Mouse (Mus musculus) stomach, embryonic 15.5 days (tissue): ENCODE results near the gene Copz1. TPM values are rescaled to one million over a fixed set of nuclear protein-coding genes. Genes with fewer than 3 reads are reported as not detected.
A peak's percentile ranks its signal among the peaks of the same experiment; 100 is the strongest.

Experiments
- ATAC-seq: fragments of 200-750 bp; cut with Nextera tagmentation; 2 replicates; pipeline ENCODE4 v1.8.0; 2017; ENCODE audit warnings: low read depth, moderate number of reproducible peaks, moderate TSS enrichment; ENCODE audit not compliant: insufficient read depth, low FRiP score
- H3K27ac ChIP-seq: fragments of 300-500 bp; sonication (generic); 2 replicates; pipeline ENCODE4 v1.5.1; 2015; ENCODE audit warnings: mild to moderate bottlenecking, inconsistent platforms
- H3K27me3 ChIP-seq: fragments of 300-500 bp; sonication (generic); replicated peaks from 2 replicates; pipeline ENCODE4 v1.6.1; 2015; ENCODE audit warnings: inconsistent platforms
- H3K36me3 ChIP-seq: fragments of 300-500 bp; sonication (generic); 2 replicates; pipeline ENCODE4 v1.6.1; 2015; ENCODE audit warnings: inconsistent platforms
- H3K4me1 ChIP-seq: fragments of 300-500 bp; sonication (generic); 2 replicates; pipeline ENCODE4 v1.6.1; 2015; ENCODE audit warnings: inconsistent platforms
- H3K4me2 ChIP-seq: fragments of 300-500 bp; sonication (generic); 2 replicates; pipeline ENCODE4 v1.6.1; 2015; ENCODE audit warnings: mild to moderate bottlenecking, inconsistent platforms
- H3K4me3 ChIP-seq: fragments of 300-500 bp; sonication (generic); replicated peaks from 2 replicates; pipeline ENCODE4 v1.5.1; 2015; ENCODE audit warnings: inconsistent platforms
- H3K9ac ChIP-seq: fragments of 300-500 bp; sonication (generic); 2 replicates; pipeline ENCODE4 v1.6.1; 2015; ENCODE audit warnings: inconsistent platforms
- H3K9me3 ChIP-seq: fragments of 300-500 bp; sonication (generic); 2 replicates; pipeline ENCODE4 v1.6.1; 2016; ENCODE audit warnings: inconsistent platforms
- WGBS: fragments of 180-500 bp; shearing (Covaris S2); methylation state at CpG from one replicate; pipeline ENCODE4 v1.1.7; 2015; 5-methylcytosine and 5-hydroxymethylcytosine counted together
- polyA plus RNA-seq: library from polyadenylated mRNA; unstranded; fragments of >200 nt; fragmentation: Nextera tagmentation; extraction: Ambion mirVana; gene quantifications from 2 replicates; pipeline ENCODE4 v1.2.1, GENCODE M21; 2015

The Copz1 gene
- polyA plus RNA-seq, 1 experiment from 2014 or later: 248 TPM

GRCm38 (mm10) chr15:103297313-103297712, 24.8 kb downstream of the Copz1 start:
- Histone ChIP-seq H3K9me3 (no peaks in the 10 kb centered on the region), H3K36me3 (peaks cover 30% of the 10 kb centered on the region), H3K27ac (no peak overlapping the region), H3K4me3 (no peak overlapping the region), H3K4me1 (peaks cover 30% of the 10 kb centered on the region), H3K4me2 (no peak overlapping the region), H3K27me3 (no peaks in the 10 kb centered on the region), H3K9ac (no peak overlapping the region)
- no peak for ATAC-seq
- 65% methylated on average over 6 of the region's 6 CpGs for WGBS

GRCm38 (mm10) chr15:103298026-103298425, 25.5 kb downstream of the Copz1 start:
- no peak for ATAC-seq
- peaks cover 23% of the 10 kb centered on the region for H3K36me3 ChIP-seq
- H3K4me1 ChIP-seq: peaks cover 38% of the 10 kb centered on the region
- no peaks in the 10 kb centered on the region for H3K9me3 ChIP-seq
- no peak overlapping the region for H3K4me3 ChIP-seq
- no peak overlapping the region for H3K4me2 ChIP-seq
- H3K27me3 ChIP-seq: no peaks in the 10 kb centered on the region
- H3K9ac ChIP-seq: no peak overlapping the region
- no peak overlapping the region for H3K27ac ChIP-seq
- WGBS: 77% methylated on average over 3 of the region's 3 CpGs

- Histone ChIP-seq H3K9ac (no peak overlapping the region), H3K9me3 (no peaks in the 10 kb centered on the region), H3K27ac (peak overlapping the region; percentile 83), H3K4me3 (no peak overlapping the region), H3K4me2 (no peak overlapping the region), H3K4me1 (peaks cover 47% of the 10 kb centered on the region), H3K27me3 (no peaks in the 10 kb centered on the region), H3K36me3 (peaks cover 15% of the 10 kb centered on the region)
- 69% methylated on average over 5 of the region's 5 CpGs for WGBS
- ATAC-seq: no peak
Measured at GRCm38 (mm10) chr15:103298861-103299616, 26.5 kb downstream of the Copz1 start.

GRCm38 (mm10) chr15:103299644-103300043, 27.1 kb downstream of the Copz1 start:
- H3K4me3 ChIP-seq: no peak overlapping the region

GRCm38 (mm10) chr15:103300067-103300471, 27.6 kb downstream of the Copz1 start:
- no peak overlapping the region for H3K9ac ChIP-seq
- ATAC-seq: no peak

More at GRCm38 (mm10) chr15:103299644-103300043, 27.1 kb downstream of the Copz1 start:
- peak overlapping the region; percentile 83 for H3K27ac ChIP-seq
- H3K4me1 ChIP-seq: peaks cover 53% of the 10 kb centered on the region
- WGBS: 41% methylated on average over 8 of the region's 8 CpGs
- no peak for ATAC-seq
- H3K36me3 ChIP-seq: peaks cover 15% of the 10 kb centered on the region
- no peaks in the 10 kb centered on the region for H3K9me3 ChIP-seq
- no peak overlapping the region for H3K9ac ChIP-seq
- peak overlapping the region; percentile 40; the same call in 1 of the 2 replicates for H3K4me2 ChIP-seq
- H3K27me3 ChIP-seq: no peaks in the 10 kb centered on the region

GRCm38 (mm10) chr15:103300560-103300959, 28.0 kb downstream of the Copz1 start:
- no peaks in the 10 kb centered on the region for H3K27me3 ChIP-seq
- no peak overlapping the region for H3K4me3 ChIP-seq
- ATAC-seq: no peak
- no peak overlapping the region for H3K9ac ChIP-seq
- H3K9me3 ChIP-seq: no peaks in the 10 kb centered on the region
- peak overlapping the region; percentile 83 for H3K27ac ChIP-seq
- peaks cover 54% of the 10 kb centered on the region for H3K4me1 ChIP-seq
- H3K4me2 ChIP-seq: peak overlapping the region; percentile 40
- 35% methylated on average over 2 of the region's 2 CpGs for WGBS
- H3K36me3 ChIP-seq: peaks cover 15% of the 10 kb centered on the region

More at GRCm38 (mm10) chr15:103300067-103300471, 27.6 kb downstream of the Copz1 start:
- Histone ChIP-seq H3K4me2 (peak overlapping the region; percentile 40), H3K36me3 (peaks cover 15% of the 10 kb centered on the region), H3K27ac (peak overlapping the region; percentile 83), H3K4me1 (peaks cover 54% of the 10 kb centered on the region), H3K27me3 (no peaks in the 10 kb centered on the region), H3K4me3 (0 out of 2 replicates have a peak overlapping the region, but pooled peaks have one; percentile 15), H3K9me3 (no peaks in the 10 kb centered on the region)
- WGBS: 14% methylated on average over 18 of the region's 18 CpGs

- Histone ChIP-seq H3K4me3 (no peak overlapping the region), H3K9me3 (no peaks in the 10 kb centered on the region), H3K4me1 (peaks cover 59% of the 10 kb centered on the region), H3K36me3 (peaks cover 15% of the 10 kb centered on the region), H3K27me3 (no peaks in the 10 kb centered on the region), H3K4me2 (no peak overlapping the region), H3K9ac (no peak overlapping the region), H3K27ac (peak overlapping the region; percentile 83)
- ATAC-seq: no peak
- WGBS: 28% methylated on average over 2 of the region's 2 CpGs
Measured at GRCm38 (mm10) chr15:103301046-103301445, 28.5 kb downstream of the Copz1 start.

GRCm38 (mm10) chr15:103301547-103302340, 29.2 kb downstream of the Copz1 start:
- peaks cover 11% of the 10 kb centered on the region for H3K36me3 ChIP-seq
- ATAC-seq: no peak
- no peaks in the 10 kb centered on the region for H3K27me3 ChIP-seq
- H3K4me1 ChIP-seq: peaks cover 63% of the 10 kb centered on the region
- H3K4me2 ChIP-seq: no peak overlapping the region
- H3K4me3 ChIP-seq: no peak overlapping the region
- no peak overlapping the region for H3K9ac ChIP-seq
- WGBS: 39% methylated on average over 5 of the region's 5 CpGs
- no peaks in the 10 kb centered on the region for H3K9me3 ChIP-seq
- H3K27ac ChIP-seq: peak overlapping the region; percentile 78

- H3K4me2 ChIP-seq: no peak overlapping the region
- no peak overlapping the region for H3K9ac ChIP-seq
- peak overlapping the region; percentile 78 for H3K27ac ChIP-seq
- no peak overlapping the region for H3K4me3 ChIP-seq
- peaks cover 69% of the 10 kb centered on the region for H3K4me1 ChIP-seq
- H3K36me3 ChIP-seq: peaks cover 8% of the 10 kb centered on the region; the same call in 1 of the 2 replicates
- H3K9me3 ChIP-seq: no peaks in the 10 kb centered on the region
- 24% methylated on average over 6 of the region's 6 CpGs for WGBS
- no peak for ATAC-seq
- H3K27me3 ChIP-seq: no peaks in the 10 kb centered on the region
Measured at GRCm38 (mm10) chr15:103302341-103303021, 30.0 kb downstream of the Copz1 start.

- peak overlapping the region; percentile 37; the same call in 1 of the 2 replicates for H3K9ac ChIP-seq
- H3K4me3 ChIP-seq: peak overlapping the region; percentile 42
- no peaks in the 10 kb centered on the region for H3K27me3 ChIP-seq
- H3K9me3 ChIP-seq: no peaks in the 10 kb centered on the region
- no peaks in the 10 kb centered on the region for H3K36me3 ChIP-seq
- peak overlapping the region; percentile 80 for H3K4me2 ChIP-seq
- peak overlapping the region; percentile 95 for H3K27ac ChIP-seq
- H3K4me1 ChIP-seq: peaks cover 76% of the 10 kb centered on the region
- no peak for ATAC-seq
- 9% methylated on average over 8 of the region's 8 CpGs for WGBS
Measured at GRCm38 (mm10) chr15:103303916-103304615, 31.6 kb downstream of the Copz1 start.

- Histone ChIP-seq H3K27ac (peak overlapping the region; percentile 95), H3K9ac (peak overlapping the region; percentile 37; the same call in 1 of the 2 replicates), H3K27me3 (no peaks in the 10 kb centered on the region), H3K4me3 (peak overlapping the region; percentile 42), H3K4me1 (peaks cover 76% of the 10 kb centered on the region), H3K36me3 (no peaks in the 10 kb centered on the region), H3K4me2 (peak overlapping the region; percentile 80), H3K9me3 (no peaks in the 10 kb centered on the region)
- ATAC-seq: no peak
- 1% methylated on average over 9 of the region's 9 CpGs for WGBS
Measured at GRCm38 (mm10) chr15:103304616-103304969, 32.1 kb downstream of the Copz1 start.
